Mouse (Mus musculus) stomach, embryonic 16.5 days (tissue): ENCODE measurements at regions not wholly inside any gene's neighbourhood (a gene's known extent, or its start where the extent isn't known, plus 50 kb on each side); places are given as distances from the start of the nearest gene placed in this dataset.

Source experiments
- ATAC-seq: fragments of 200-750 bp; cut with Nextera tagmentation; 2 replicates; pipeline ENCODE4 v1.8.0; 2017; ENCODE audit warnings: moderate number of reproducible peaks, moderate TSS enrichment; ENCODE audit not compliant: insufficient read depth, low FRiP score
- H3K27ac ChIP-seq: fragments of 300-500 bp; sonication (generic); 2 replicates; pipeline ENCODE4 v1.5.1; 2014; ENCODE audit warnings: low read length
- H3K27me3 ChIP-seq: fragments of 300-500 bp; sonication (generic); 2 replicates; pipeline ENCODE4 v1.6.1; 2014; ENCODE audit warnings: low read length, control low read depth, mixed read lengths; ENCODE audit not compliant: control insufficient read depth, insufficient read depth
- H3K36me3 ChIP-seq: fragments of 300-500 bp; sonication (generic); 2 replicates; pipeline ENCODE4 v1.6.1; 2014; ENCODE audit warnings: low read length; ENCODE audit not compliant: control insufficient read depth, insufficient read depth
- H3K4me1 ChIP-seq: fragments of 300-500 bp; sonication (generic); 2 replicates; pipeline ENCODE4 v1.6.1; 2014; ENCODE audit warnings: low read length, control low read depth, mixed read lengths; ENCODE audit not compliant: control insufficient read depth, insufficient read depth
- H3K4me2 ChIP-seq: fragments of 300-500 bp; sonication (generic); 2 replicates; pipeline ENCODE4 v1.6.1; 2014; ENCODE audit warnings: low read depth, low read length, mixed read lengths
- H3K4me3 ChIP-seq: fragments of 300-500 bp; sonication (generic); replicated peaks from 2 replicates; pipeline ENCODE4 v1.5.1; 2014; ENCODE audit warnings: mild to moderate bottlenecking, low read length
- H3K9ac ChIP-seq: fragments of 300-500 bp; sonication (generic); 2 replicates; pipeline ENCODE4 v1.6.1; 2014; ENCODE audit warnings: low read length
- H3K9me3 ChIP-seq: fragments of 300-500 bp; sonication (generic); replicated peaks from 2 replicates; pipeline ENCODE4 v1.6.1; 2016; ENCODE audit warnings: low read length, control low read depth; ENCODE audit not compliant: control insufficient read depth
- WGBS: fragments of 180-500 bp; shearing (Covaris S2); extraction: QIAGEN DNeasy Blood & Tissue Kit; methylation state at CpG from one replicate; pipeline ENCODE4 v1.1.7; 2014; 5-methylcytosine and 5-hydroxymethylcytosine counted together

DNA sequence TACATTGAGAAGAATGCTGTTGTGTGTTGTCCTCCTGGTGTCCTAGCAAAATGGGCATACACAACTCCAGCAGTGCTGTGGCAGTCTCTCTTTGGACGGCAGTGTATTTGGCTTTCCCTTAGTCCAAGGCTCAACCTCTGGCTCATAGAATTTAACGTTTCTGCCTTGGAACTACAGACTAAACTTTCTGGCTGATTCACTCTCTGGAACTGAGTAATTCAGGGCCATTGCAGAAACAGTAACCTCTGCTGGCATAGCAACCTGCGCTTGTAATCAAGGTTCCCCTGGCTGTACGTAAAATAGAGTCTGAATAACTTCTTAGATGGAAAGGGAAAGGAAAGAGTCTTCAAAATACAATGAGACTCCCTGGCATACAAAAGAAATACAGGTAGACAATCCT, 545.7 kb downstream of the Gsdmc2 start:
- Histone ChIP-seq H3K9ac (no peak overlapping the region), H3K4me2 (no peak overlapping the region), H3K9me3 (no peaks in the 10 kb centered on the region), H3K27ac (no peak overlapping the region), H3K27me3 (no peaks in the 10 kb centered on the region), H3K4me1 (no peaks in the 10 kb centered on the region), H3K4me3 (no peak overlapping the region), H3K36me3 (no peaks in the 10 kb centered on the region)
- 66% methylated on average over 4 of the region's 4 CpGs for WGBS
- ATAC-seq, result no peak

DNA sequence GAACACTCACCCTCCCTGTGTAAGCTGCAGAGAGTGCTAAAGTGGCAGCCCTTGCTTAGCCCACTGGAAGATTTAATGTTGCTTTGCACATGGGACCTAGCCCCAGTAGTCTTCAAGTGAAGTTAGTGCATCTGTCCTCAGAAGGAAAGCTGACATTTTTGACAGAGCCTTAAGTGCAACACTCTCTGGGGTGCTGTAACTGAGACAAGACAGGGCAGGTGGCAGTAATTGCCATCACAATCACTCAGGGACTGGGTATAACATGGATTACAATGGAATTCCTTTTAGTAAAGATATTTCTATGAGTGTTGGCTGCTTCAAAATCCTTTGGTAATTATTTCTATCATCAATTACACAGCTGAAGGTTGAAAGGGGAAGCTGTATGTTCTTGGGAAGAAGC, 556.4 kb downstream of the Gsdmc2 start:
- Histone ChIP-seq H3K9me3 (no peaks in the 10 kb centered on the region), H3K27me3 (no peaks in the 10 kb centered on the region), H3K36me3 (no peaks in the 10 kb centered on the region), H3K9ac (no peak overlapping the region), H3K4me2 (no peak overlapping the region), H3K27ac (no peak overlapping the region), H3K4me1 (no peaks in the 10 kb centered on the region), H3K4me3 (no peak overlapping the region)
- ATAC-seq, result no peak

DNA sequence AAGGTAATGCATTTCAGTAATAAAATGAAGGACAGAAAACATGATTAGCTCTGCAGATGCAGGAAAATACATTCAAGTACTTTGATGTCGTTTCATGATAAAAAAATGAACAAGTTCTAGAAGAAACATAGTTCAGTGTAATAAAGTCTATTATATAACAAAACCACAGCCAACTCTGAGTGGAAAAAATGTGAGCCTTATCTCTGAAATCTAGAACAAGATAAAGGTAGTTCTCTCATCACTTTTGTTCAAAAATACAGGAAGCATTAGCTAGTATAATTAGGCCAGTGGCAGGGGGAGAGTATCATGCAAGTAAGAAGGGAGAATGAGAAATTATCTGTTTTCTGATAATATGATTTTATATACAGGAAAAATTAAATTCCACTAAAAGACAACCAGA, 559.0 kb downstream of the Gsdmc2 start:
- WGBS, result 69% methylated on average over 1 of the region's 1 CpGs
- no peaks in the 10 kb centered on the region for H3K36me3 ChIP-seq
- H3K9ac ChIP-seq, result no peak overlapping the region
- H3K4me2 ChIP-seq, result no peak overlapping the region
- H3K9me3 ChIP-seq, result no peaks in the 10 kb centered on the region
- H3K27me3 ChIP-seq, result no peaks in the 10 kb centered on the region
- no peak for ATAC-seq
- no peak overlapping the region for H3K4me3 ChIP-seq
- H3K27ac ChIP-seq, result no peak overlapping the region
- H3K4me1 ChIP-seq, result no peaks in the 10 kb centered on the region

DNA sequence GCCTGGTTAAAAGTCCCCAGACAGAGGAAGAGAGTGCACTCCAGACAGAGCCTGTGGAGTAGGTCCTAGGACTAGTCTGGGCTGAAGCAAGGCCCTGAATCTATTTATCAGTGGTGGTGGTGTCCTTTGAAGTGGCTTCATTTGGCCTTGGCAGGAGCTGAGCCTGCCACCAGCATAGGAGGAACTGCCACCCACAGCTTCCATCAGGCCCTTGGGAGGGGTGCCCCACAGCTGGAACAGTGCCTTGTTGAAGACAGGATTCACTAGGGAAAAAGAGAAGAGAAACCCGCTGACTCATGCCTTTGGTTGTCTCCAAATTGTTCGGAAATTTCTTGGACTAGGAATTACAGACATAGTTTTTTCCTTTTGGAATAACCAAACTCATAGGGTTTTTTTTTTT, 574.6 kb downstream of the Gsdmc2 start:
- WGBS, result 78% methylated on average over 2 of the region's 2 CpGs
- Histone ChIP-seq H3K4me3 (no peak overlapping the region), H3K4me1 (no peaks in the 10 kb centered on the region), H3K27me3 (no peaks in the 10 kb centered on the region), H3K9ac (no peak overlapping the region), H3K9me3 (no peaks in the 10 kb centered on the region), H3K36me3 (no peaks in the 10 kb centered on the region), H3K4me2 (no peak overlapping the region), H3K27ac (no peak overlapping the region)
- no peak for ATAC-seq

DNA sequence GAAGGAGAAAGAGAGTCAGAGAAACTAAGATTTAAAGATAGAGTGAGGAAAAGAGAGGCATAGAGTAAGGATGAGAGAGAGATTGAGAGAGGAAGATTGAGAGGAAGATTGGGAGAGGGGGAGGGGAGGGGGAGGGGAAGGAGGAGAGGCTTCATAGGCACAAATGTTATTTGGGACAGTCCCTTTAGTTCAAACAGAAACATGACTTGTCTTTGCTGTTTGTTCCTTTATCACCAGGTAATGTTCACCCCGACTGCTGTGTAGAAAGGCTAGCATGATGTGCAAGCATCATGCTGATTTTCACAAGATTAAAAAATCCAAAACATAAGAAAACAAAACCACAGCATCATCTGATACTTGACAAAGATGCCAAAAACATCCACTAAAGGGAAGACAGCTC, 579.1 kb downstream of the Gsdmc2 start:
- Histone ChIP-seq H3K9me3 (no peaks in the 10 kb centered on the region), H3K4me3 (no peak overlapping the region), H3K27me3 (no peaks in the 10 kb centered on the region), H3K4me1 (no peaks in the 10 kb centered on the region), H3K36me3 (no peaks in the 10 kb centered on the region), H3K9ac (no peak overlapping the region), H3K4me2 (no peak overlapping the region), H3K27ac (no peak overlapping the region)
- WGBS, result 76% methylated on average over 1 of the region's 1 CpGs
- no peak for ATAC-seq

DNA sequence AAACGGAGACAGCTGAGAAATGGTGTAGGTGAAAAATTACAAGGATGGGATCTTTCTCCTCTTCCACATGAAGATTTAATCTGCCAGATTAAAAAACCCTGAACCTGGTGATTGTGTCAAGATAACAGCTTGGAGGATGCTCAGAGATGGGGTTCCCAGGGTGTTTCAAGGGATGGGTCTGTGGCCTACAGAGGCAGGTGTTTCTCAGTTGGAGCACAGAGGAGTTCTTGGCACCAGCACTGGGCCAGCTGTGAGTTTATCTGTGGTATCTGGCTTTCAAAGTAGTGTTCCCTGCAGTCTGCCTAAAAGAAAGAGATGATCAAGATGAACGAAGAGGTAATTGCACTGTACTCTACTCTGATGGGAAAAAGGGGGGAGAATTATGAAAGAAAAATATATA, 589.2 kb downstream of the Gsdmc2 start:
- no peak overlapping the region for H3K27ac ChIP-seq
- H3K4me2 ChIP-seq, result no peak overlapping the region
- no peaks in the 10 kb centered on the region for H3K36me3 ChIP-seq
- no peaks in the 10 kb centered on the region for H3K4me1 ChIP-seq
- no peak overlapping the region for H3K4me3 ChIP-seq
- 78% methylated on average over 2 of the region's 2 CpGs for WGBS
- H3K9me3 ChIP-seq, result no peaks in the 10 kb centered on the region
- H3K27me3 ChIP-seq, result no peaks in the 10 kb centered on the region
- no peak for ATAC-seq
- H3K9ac ChIP-seq, result no peak overlapping the region

DNA sequence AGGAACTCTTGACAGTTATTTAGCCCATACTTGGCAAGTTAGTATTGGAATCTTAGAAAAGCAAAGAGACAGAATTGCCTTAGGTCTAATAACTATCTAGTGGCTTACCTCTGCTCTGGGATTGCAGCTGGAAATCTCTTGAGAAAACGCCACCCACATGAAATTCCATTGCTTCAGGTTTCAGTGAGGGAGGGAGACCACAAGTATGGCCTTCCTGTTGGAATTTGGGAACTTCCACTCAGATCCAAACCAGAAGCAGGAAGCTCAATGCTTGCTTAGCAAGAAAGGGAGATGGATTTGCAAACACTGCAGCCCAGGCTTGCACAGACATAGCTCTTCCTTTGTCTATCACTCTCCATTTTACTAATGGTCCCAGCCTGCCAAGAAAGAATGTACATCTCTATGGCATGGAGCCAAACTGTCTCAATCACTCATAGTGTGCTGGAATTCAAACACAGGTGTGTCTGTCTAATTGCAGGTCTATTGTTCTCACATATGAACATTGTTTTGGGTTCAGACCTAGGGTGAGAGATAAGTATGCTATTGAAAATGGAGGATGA, 592.1 kb downstream of the Gsdmc2 start:
- no peak overlapping the region for H3K9ac ChIP-seq
- no peaks in the 10 kb centered on the region for H3K27me3 ChIP-seq
- WGBS, result 42% methylated on average over 1 of the region's 1 CpGs
- no peaks in the 10 kb centered on the region for H3K9me3 ChIP-seq
- no peak overlapping the region for H3K4me3 ChIP-seq
- no peak for ATAC-seq
- no peak overlapping the region for H3K27ac ChIP-seq
- H3K36me3 ChIP-seq, result no peaks in the 10 kb centered on the region
- no peaks in the 10 kb centered on the region for H3K4me1 ChIP-seq
- H3K4me2 ChIP-seq, result no peak overlapping the region

DNA sequence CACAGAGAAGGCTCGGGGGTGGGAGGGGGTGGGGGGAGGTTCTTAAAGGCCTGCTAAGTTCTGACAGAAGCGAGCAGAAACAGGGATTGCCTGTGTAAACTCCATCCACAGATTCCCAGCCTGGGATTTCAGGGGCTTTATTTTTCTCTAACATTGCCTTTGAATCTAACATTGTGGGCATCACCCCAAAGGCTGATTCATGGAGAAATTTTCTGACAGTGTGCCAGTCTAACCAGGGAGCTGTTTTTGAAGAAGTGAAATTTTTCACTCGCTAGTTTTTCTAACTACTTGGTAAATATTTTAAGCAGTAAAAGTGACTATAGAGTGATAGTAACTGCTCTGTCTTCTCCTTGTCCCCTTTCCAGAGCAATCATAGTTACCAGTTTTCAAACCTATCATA, 606.4 kb downstream of the Gsdmc2 start:
- H3K27ac ChIP-seq, result no peak overlapping the region
- H3K9me3 ChIP-seq, result no peaks in the 10 kb centered on the region
- H3K4me3 ChIP-seq, result no peak overlapping the region
- ATAC-seq, result no peak
- no peaks in the 10 kb centered on the region for H3K27me3 ChIP-seq
- no peaks in the 10 kb centered on the region for H3K4me1 ChIP-seq
- no peak overlapping the region for H3K9ac ChIP-seq
- no peaks in the 10 kb centered on the region for H3K36me3 ChIP-seq
- no peak overlapping the region for H3K4me2 ChIP-seq
- WGBS, result 59% methylated on average over 3 of the region's 3 CpGs

DNA sequence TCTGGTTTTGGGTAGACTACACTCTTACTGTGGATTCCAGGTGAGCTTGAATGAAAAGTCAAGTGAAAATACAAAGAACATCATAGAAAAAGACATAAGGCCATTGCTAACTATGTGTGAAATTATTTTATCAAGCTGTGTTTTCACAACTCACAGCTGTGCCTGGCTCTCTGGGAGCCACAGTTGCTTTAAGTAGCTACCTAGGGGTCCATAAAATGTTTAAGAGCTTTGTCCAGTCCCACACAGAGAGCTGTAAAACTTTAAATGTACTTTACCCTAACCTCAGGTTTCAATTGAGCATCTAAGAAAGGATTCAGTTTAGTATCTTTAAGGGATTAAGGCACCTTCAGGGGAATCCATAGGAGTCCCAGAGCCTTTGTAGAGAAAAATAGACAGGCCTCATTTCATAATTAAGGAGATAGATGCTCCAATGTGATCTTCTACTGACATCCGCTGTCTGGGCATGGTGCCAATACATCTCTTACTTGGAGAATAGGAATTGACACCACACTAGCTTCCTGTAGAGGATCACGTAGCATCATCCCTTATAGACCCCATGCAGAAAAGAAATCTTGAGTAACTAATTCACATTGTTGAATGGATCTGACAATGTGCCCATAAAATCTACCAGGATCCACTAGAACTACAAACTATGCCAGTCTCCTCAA, 626.5 kb downstream of the Gsdmc2 start:
- H3K36me3 ChIP-seq, result no peaks in the 10 kb centered on the region
- no peak overlapping the region for H3K4me2 ChIP-seq
- no peaks in the 10 kb centered on the region for H3K4me1 ChIP-seq
- H3K27me3 ChIP-seq, result no peaks in the 10 kb centered on the region
- ATAC-seq, result no peak
- no peak overlapping the region for H3K4me3 ChIP-seq
- 58% methylated on average over 2 of the region's 2 CpGs for whole genome bisulfite sequencing
- H3K9me3 ChIP-seq, result no peaks in the 10 kb centered on the region
- no peak overlapping the region for H3K9ac ChIP-seq
- H3K27ac ChIP-seq, result no peak overlapping the region
